Mouse (Mus musculus) embryonic fibroblast, embryonic 13.5 days (primary cell): Measurements from ENCODE around the gene C730034F03Rik.

ENCODE experiments used
- CTCF ChIP-seq: IDR thresholded peaks from 2 replicates; pipeline ENCODE4 v1.5.1; 2011; ENCODE audit warnings: mild to moderate bottlenecking, control low read depth, low read length, moderate library complexity, borderline replicate concordance; ENCODE audit not compliant: insufficient read depth
- POLR2A ChIP-seq: IDR thresholded peaks from 2 replicates; pipeline ENCODE4 v1.6.1; 2011; ENCODE audit warnings: low read depth, mild to moderate bottlenecking, control low read depth, low read length, moderate library complexity

DNA sequence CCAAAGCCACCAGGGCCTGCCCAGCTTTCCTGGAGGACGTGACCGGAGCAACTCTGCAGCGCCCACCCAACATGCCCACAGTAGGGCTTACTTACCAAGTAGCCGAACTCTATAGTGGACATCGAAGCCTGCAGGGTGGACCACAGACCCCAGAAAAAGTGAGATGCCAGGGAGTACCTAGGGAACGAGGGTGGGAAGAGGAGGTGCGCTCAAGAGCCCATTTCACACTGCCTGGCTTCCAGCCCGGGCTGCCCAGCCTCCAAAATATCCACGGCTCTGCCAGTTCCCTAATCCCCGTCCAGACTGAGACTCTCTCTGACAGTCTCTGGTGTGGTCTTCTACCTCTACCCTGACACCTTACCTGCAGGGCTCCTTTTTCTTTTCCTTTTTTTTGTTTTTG, 2.7 kb upstream of the C730034F03Rik start:
- TF ChIP-seq POLR2A (no peak), CTCF (no peak)
